Mouse (Mus musculus): ENCODE results near the gene Lrig1. TPM values are rescaled to one million over a fixed set of nuclear protein-coding genes. Genes with fewer than 3 reads are reported as not detected.
A peak's percentile ranks its signal among the peaks of the same experiment; 100 is the strongest.

Lrig1 gene
- polyA plus RNA-seq, 1 experiment from 2014 or later = 18.0 TPM

GRCm38 (mm10) chr6:94702993-94703392 lies 3.0 kb upstream of the Lrig1 start:
- no peak for ATAC-seq (ENCODE audit: low FRiP score)
- Histone ChIP-seq H3K9me3 (ENCODE audit: control insufficient read depth, low read length) (no peaks in the 10 kb centered on the region), H3K27ac (ENCODE audit: low read depth, low read length) (no peak overlapping the region), H3K9ac (ENCODE audit: low read depth, low read length) (no peak overlapping the region), H3K36me3 (ENCODE audit: control insufficient read depth, insufficient read depth, low read length) (no peaks in the 10 kb centered on the region), H3K4me1 (replicated peaks; ENCODE audit: control insufficient read depth, insufficient read depth, low read length) (peaks cover 3% of the 10 kb centered on the region; the same call in 1 of the 2 replicates), H3K4me2 (replicated peaks; ENCODE audit: low read depth, low read length) (no peak overlapping the region), H3K27me3 (ENCODE audit: control insufficient read depth, insufficient read depth, low read length) (no peaks in the 10 kb centered on the region), H3K4me3 (ENCODE audit: low read depth, low read length) (no peak overlapping the region)
- WGBS = 90% methylated on average over 6 of the region's 6 CpGs
- no peak for DNase-seq (ENCODE audit: low spot score)

DNA sequence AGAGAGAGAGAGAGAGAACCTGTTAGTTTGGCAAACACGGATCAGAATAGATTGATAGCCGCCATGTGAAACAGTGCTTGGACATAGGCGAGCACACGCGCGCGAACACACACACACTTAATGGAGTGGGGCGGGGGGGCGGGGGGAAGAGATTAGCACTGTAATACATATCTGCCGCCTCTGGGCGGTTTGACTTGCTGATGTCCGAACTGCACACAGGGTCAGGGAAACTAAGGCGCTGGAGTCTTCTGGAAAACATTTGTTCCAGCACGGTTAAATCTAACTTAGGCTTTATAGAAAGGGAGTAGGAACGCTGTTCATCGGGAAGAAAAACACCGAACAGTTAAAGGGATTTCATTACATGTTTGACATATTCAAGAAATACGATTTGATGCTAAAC lies 1.1 kb upstream of the Lrig1 start:
- Histone ChIP-seq H3K36me3 (ENCODE audit: control insufficient read depth, insufficient read depth, low read length) (no peaks in the 10 kb centered on the region), H3K27me3 (ENCODE audit: control insufficient read depth, insufficient read depth, low read length) (no peaks in the 10 kb centered on the region), H3K27ac (ENCODE audit: low read depth, low read length) (no peak overlapping the region), H3K9ac (ENCODE audit: low read depth, low read length) (no peak overlapping the region), H3K9me3 (ENCODE audit: control insufficient read depth, low read length) (no peaks in the 10 kb centered on the region), H3K4me1 (replicated peaks; ENCODE audit: control insufficient read depth, insufficient read depth, low read length) (peaks cover 3% of the 10 kb centered on the region; the same call in 1 of the 2 replicates), H3K4me3 (ENCODE audit: low read depth, low read length) (peak overlapping the region; percentile 87), H3K4me2 (replicated peaks; ENCODE audit: low read depth, low read length) (peak overlapping the region; percentile 89)
- peak; percentile 62 for DNase-seq (ENCODE audit: low spot score)
- WGBS = 5% methylated on average over 18 of the region's 18 CpGs
- ATAC-seq (ENCODE audit: low FRiP score) = no peak

GRCm38 (mm10) chr6:94700612-94701011 lies 654 bp upstream of the Lrig1 start:
- H3K4me1 ChIP-seq (replicated peaks; ENCODE audit: control insufficient read depth, insufficient read depth, low read length) = peaks cover 3% of the 10 kb centered on the region; the same call in 1 of the 2 replicates
- H3K9me3 ChIP-seq (ENCODE audit: control insufficient read depth, low read length) = no peaks in the 10 kb centered on the region
- no peak overlapping the region for H3K9ac ChIP-seq (ENCODE audit: low read depth, low read length)
- DNase-seq (ENCODE audit: low spot score) (peak; percentile 77), ATAC-seq (ENCODE audit: low FRiP score) (peak; percentile 52; the same call in 1 of the 2 replicates)
- peak overlapping the region; percentile 87 for H3K4me3 ChIP-seq (ENCODE audit: low read depth, low read length)
- H3K27me3 ChIP-seq (ENCODE audit: control insufficient read depth, insufficient read depth, low read length) = no peaks in the 10 kb centered on the region
- H3K36me3 ChIP-seq (ENCODE audit: control insufficient read depth, insufficient read depth, low read length) = no peaks in the 10 kb centered on the region
- H3K27ac ChIP-seq (ENCODE audit: low read depth, low read length) = no peak overlapping the region
- 0% methylated on average over 8 of the region's 8 CpGs for WGBS
- H3K4me2 ChIP-seq (replicated peaks; ENCODE audit: low read depth, low read length) = peak overlapping the region; percentile 89

DNA sequence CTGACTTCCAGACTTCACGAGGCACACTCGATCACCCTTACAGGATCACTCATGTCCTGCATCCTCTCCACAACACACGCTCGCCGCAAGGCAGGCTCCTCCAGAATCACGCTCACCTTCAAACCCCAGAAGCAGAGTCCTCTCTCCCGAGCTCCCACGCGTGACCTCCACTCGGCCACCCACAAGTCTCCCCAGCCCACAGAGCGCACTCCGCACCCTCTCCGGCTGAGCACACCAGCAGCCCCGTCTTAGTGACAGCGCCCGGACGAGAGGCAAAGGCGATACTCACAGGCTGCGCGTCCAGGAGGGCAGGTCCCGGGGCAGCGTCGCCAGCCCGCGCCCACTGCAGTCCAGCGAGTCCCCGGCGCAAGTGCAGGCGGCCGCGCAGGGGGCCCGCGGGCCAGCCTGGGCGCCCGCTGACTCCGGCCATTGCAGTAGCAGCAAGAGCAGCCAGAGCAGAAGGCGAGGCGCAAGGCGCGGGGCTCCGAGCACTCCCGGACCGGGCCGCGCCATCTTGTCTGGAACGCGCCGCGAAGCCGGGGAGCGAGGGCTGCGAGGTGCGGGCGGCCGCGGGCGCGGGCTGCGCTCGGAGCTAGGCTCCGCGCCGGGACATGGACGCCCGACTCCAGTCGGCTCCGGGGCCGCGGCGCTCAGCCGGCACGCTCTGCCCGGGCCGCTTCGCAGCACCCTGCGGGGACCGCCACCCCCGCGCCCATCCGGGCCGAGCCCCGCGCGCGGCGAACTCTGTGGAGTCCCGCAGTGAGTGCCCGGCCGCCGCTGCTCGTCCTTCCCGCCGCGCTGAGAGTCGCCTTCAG lies 578 bp downstream of the Lrig1 start:
- H3K27ac ChIP-seq (ENCODE audit: low read depth, low read length) = peak overlapping the region; percentile 90
- H3K4me2 ChIP-seq (replicated peaks; ENCODE audit: low read depth, low read length) = peak overlapping the region; percentile 89
- no peaks in the 10 kb centered on the region for H3K27me3 ChIP-seq (ENCODE audit: control insufficient read depth, insufficient read depth, low read length)
- H3K4me1 ChIP-seq (replicated peaks; ENCODE audit: control insufficient read depth, insufficient read depth, low read length) = peaks cover 6% of the 10 kb centered on the region; the same call in 1 of the 2 replicates
- under 1% methylated on average over 85 of the region's 95 CpGs for WGBS
- ATAC-seq (ENCODE audit: low FRiP score) (peak; percentile 62), DNase-seq (ENCODE audit: low spot score) (peak; percentile 68)
- no peaks in the 10 kb centered on the region for H3K36me3 ChIP-seq (ENCODE audit: control insufficient read depth, insufficient read depth, low read length)
- H3K9me3 ChIP-seq (ENCODE audit: control insufficient read depth, low read length) = no peaks in the 10 kb centered on the region
- H3K4me3 ChIP-seq (ENCODE audit: low read depth, low read length) = peak overlapping the region; percentile 87
- peak overlapping the region; percentile 88 for H3K9ac ChIP-seq (ENCODE audit: low read depth, low read length)

DNA sequence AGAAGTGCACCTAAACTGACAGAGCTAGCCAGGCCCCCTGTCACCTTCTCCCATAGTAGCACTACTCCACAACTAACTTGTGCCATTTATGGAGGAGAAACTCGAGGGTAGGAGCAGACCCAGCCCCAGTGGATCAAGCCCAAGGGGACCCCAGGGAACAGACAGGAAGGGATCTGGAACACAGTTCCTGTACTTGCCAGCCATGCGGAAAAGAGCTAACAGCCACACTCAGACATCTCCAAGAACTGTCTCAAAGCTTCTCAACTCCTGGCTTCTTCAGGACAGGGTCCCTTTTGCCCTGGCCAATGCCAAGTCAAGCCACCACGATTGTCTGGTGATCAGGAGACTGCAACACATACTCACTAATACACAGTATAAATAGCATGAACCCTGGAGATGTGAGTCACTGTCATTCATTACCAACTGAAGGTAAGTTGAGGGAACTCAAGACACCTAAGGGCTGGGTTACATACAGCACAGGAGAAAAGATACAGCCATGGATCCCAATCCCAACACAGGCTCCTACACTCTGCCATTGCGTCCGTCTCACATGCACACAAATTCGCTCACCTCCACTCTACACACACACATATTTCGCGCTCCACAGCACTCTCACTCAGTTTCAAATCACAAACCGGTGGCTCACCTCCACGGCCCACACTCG lies 1.3 kb downstream of the Lrig1 start:
- Histone ChIP-seq H3K4me1 (replicated peaks; ENCODE audit: control insufficient read depth, insufficient read depth, low read length) (peaks cover 6% of the 10 kb centered on the region; the same call in 1 of the 2 replicates), H3K36me3 (ENCODE audit: control insufficient read depth, insufficient read depth, low read length) (no peaks in the 10 kb centered on the region), H3K27me3 (ENCODE audit: control insufficient read depth, insufficient read depth, low read length) (no peaks in the 10 kb centered on the region), H3K9ac (ENCODE audit: low read depth, low read length) (peak overlapping the region; percentile 88), H3K9me3 (ENCODE audit: control insufficient read depth, low read length) (no peaks in the 10 kb centered on the region), H3K27ac (ENCODE audit: low read depth, low read length) (no peak overlapping the region), H3K4me2 (replicated peaks; ENCODE audit: low read depth, low read length) (peak overlapping the region; percentile 89), H3K4me3 (ENCODE audit: low read depth, low read length) (peak overlapping the region; percentile 87)
- 6% methylated on average over 11 of the region's 11 CpGs for WGBS
- ATAC-seq (ENCODE audit: low FRiP score) = no peak
- DNase-seq (ENCODE audit: low spot score) = no peak

- DNase-seq (ENCODE audit: low spot score) = no peak
- no peaks in the 10 kb centered on the region for H3K9me3 ChIP-seq (ENCODE audit: control insufficient read depth, low read length)
- H3K36me3 ChIP-seq (ENCODE audit: control insufficient read depth, insufficient read depth, low read length) = no peaks in the 10 kb centered on the region
- no peak overlapping the region for H3K27ac ChIP-seq (ENCODE audit: low read depth, low read length)
- H3K4me1 ChIP-seq (replicated peaks; ENCODE audit: control insufficient read depth, insufficient read depth, low read length) = peaks cover 11% of the 10 kb centered on the region
- no peak for ATAC-seq (ENCODE audit: low FRiP score)
- no peak overlapping the region for H3K9ac ChIP-seq (ENCODE audit: low read depth, low read length)
- no peaks in the 10 kb centered on the region for H3K27me3 ChIP-seq (ENCODE audit: control insufficient read depth, insufficient read depth, low read length)
- H3K4me3 ChIP-seq (ENCODE audit: low read depth, low read length) = peak overlapping the region; percentile 87
- H3K4me2 ChIP-seq (replicated peaks; ENCODE audit: low read depth, low read length) = peak overlapping the region; percentile 89
- 33% methylated on average over 1 of the region's 1 CpGs for WGBS
These were observed 2.5 kb downstream of the Lrig1 start for GRCm38 (mm10) chr6:94697423-94697822.

- DNase-seq (ENCODE audit: low spot score) (no peak), ATAC-seq (ENCODE audit: low FRiP score) (no peak)
- Histone ChIP-seq H3K4me2 (replicated peaks; ENCODE audit: low read depth, low read length) (peak overlapping the region; percentile 89), H3K27me3 (ENCODE audit: control insufficient read depth, insufficient read depth, low read length) (no peaks in the 10 kb centered on the region), H3K4me3 (ENCODE audit: low read depth, low read length) (peak overlapping the region; percentile 87; the same call in 1 of the 2 replicates), H3K27ac (ENCODE audit: low read depth, low read length) (no peak overlapping the region), H3K9me3 (ENCODE audit: control insufficient read depth, low read length) (no peaks in the 10 kb centered on the region), H3K36me3 (ENCODE audit: control insufficient read depth, insufficient read depth, low read length) (no peaks in the 10 kb centered on the region), H3K4me1 (replicated peaks; ENCODE audit: control insufficient read depth, insufficient read depth, low read length) (peaks cover 11% of the 10 kb centered on the region), H3K9ac (ENCODE audit: low read depth, low read length) (no peak overlapping the region)
- 38% methylated on average over 10 of the region's 10 CpGs for WGBS
These were observed 3.5 kb downstream of the Lrig1 start for GRCm38 (mm10) chr6:94696182-94697080.

All from hindbrain, embryonic 11.5 days (tissue).